Mouse (Mus musculus) spleen, adult 2 months (tissue): ENCODE data around the gene Rpl31. TPM values are rescaled to one million over a fixed set of nuclear protein-coding genes. Genes with fewer than 3 reads are reported as not detected.
A peak's percentile ranks its signal among the peaks of the same experiment; 100 is the strongest.

Source experiments
- DNase-seq, 2 experiments: peaks; one replicate each; pipeline versions ENCODE4 v3.0.0 to v3.0.0-alpha.2; 2012 to 2021; ENCODE audit warnings: low spot score in 2 of 2, low read depth in 1 of 2
- H3K27ac ChIP-seq: fragments of 200-500 bp; 2 replicates; pipeline ENCODE4 v1.5.1; 2012; ENCODE audit warnings: low read length, inconsistent platforms; ENCODE audit not compliant: insufficient read depth
- H3K27me3 ChIP-seq: fragments of 200-500 bp; 2 replicates; pipeline ENCODE4 v1.6.1; 2012; ENCODE audit warnings: mild to moderate bottlenecking, moderate library complexity, low read length, inconsistent platforms; ENCODE audit not compliant: control insufficient read depth, insufficient read depth
- H3K36me3 ChIP-seq: fragments of 200-500 bp; 2 replicates; pipeline ENCODE4 v1.6.1; 2012; ENCODE audit warnings: mild to moderate bottlenecking, low read length, inconsistent platforms; ENCODE audit not compliant: control insufficient read depth, insufficient read depth
- H3K4me1 ChIP-seq: fragments of 200-500 bp; 2 replicates; pipeline ENCODE4 v1.6.1; 2011; ENCODE audit warnings: inconsistent platforms; ENCODE audit not compliant: control insufficient read depth, insufficient read depth, insufficient read length
- H3K4me3 ChIP-seq: fragments of 200-500 bp; 2 replicates; pipeline ENCODE4 v1.5.1; 2011; ENCODE audit warnings: mild to moderate bottlenecking, inconsistent platforms; ENCODE audit not compliant: insufficient read depth, insufficient read length; ENCODE audit errors: extremely low read depth
- CTCF ChIP-seq: fragments of 200-500 bp; IDR thresholded peaks from 2 replicates; pipeline ENCODE4 v1.5.1; 2011; ENCODE audit warnings: mild to moderate bottlenecking, inconsistent platforms; ENCODE audit not compliant: insufficient read depth, insufficient read length, insufficient replicate concordance; ENCODE audit errors: extremely low read depth
- POLR2A ChIP-seq: fragments of 200-500 bp; IDR thresholded peaks from 2 replicates; pipeline ENCODE4 v1.6.1; 2011; ENCODE audit warnings: low read depth, low read length, inconsistent platforms
- WGBS: fragments of 180-500 bp; shearing (Covaris S2); methylation state at CpG from one replicate; pipeline ENCODE4 v1.1.7; 2018; 5-methylcytosine and 5-hydroxymethylcytosine counted together
- polyA plus RNA-seq: library from polyadenylated mRNA; depleted of rRNA; stranded (reverse); fragments of >200 nt; gene quantifications from 2 replicates; pipeline ENCODE4 v1.2.3, GENCODE M21; 2012; rRNA removed

The Rpl31 gene
- polyA plus RNA-seq = 163 and 209 TPM in 2 replicates

GRCm38 (mm10) chr1:39367601-39368266 is at the start of gene Rpl31:
Gene Rpl31 (plus strand): TSS chr1:39367842.
- H3K36me3 ChIP-seq = peaks cover 22% of the 10 kb centered on the region
- DNase-seq = peak; percentile 89 to 96
- TF ChIP-seq CTCF (no peak), POLR2A (peak; percentile 30; the same call in 1 of the 2 replicates)
- WGBS = under 1% methylated on average over 60 of the region's 62 CpGs
- H3K4me3 ChIP-seq = peak within 1 kb of the TSS; percentile 98
- peak within 1 kb of the TSS; percentile 75 for H3K27ac ChIP-seq
- H3K4me1 ChIP-seq = peaks cover 6% of the 10 kb centered on the region; the same call in 1 of the 2 replicates
- no peaks in the 10 kb centered on the region for H3K27me3 ChIP-seq

GRCm38 (mm10) chr1:39317935-39318334 is 49.7 kb upstream of the Rpl31 start:
- H3K27me3 ChIP-seq = no peaks in the 10 kb centered on the region
- H3K4me3 ChIP-seq = no peak overlapping the region
- H3K27ac ChIP-seq = no peak overlapping the region
- DNase-seq = no peak
- TF ChIP-seq CTCF = no peak
- TF ChIP-seq POLR2A = no peak
- 75% methylated on average over 2 of the region's 2 CpGs for WGBS
- H3K4me1 ChIP-seq = 0 out of 2 replicates have a peak, but pooled peaks cover 1% of the 10 kb centered on the region
- no peaks in the 10 kb centered on the region for H3K36me3 ChIP-seq

DNA sequence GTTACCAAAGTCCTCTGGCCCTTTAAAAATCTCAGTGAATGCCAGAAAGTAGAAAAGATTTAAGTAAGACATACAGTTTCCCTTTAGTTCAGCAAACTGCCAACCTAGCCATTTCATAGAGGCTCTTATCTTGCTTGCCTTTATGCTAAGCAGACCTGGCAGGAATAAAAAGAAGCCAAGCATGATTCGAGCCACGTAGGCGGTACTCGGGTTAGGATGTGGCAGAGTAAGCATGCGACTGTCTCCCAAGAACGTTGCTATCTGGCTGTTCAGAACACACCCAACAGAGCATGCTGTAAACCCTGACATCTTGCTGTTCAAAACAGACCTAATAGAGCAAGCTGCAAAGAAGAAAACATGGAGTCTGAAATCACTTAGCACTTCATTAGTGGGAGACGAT is 48.8 kb upstream of the Rpl31 start:
- no peak overlapping the region for H3K4me3 ChIP-seq
- H3K27me3 ChIP-seq = no peaks in the 10 kb centered on the region
- no peak for DNase-seq
- H3K36me3 ChIP-seq = no peaks in the 10 kb centered on the region
- H3K27ac ChIP-seq = no peak overlapping the region
- TF ChIP-seq CTCF (no peak), POLR2A (no peak)
- no peaks in the 10 kb centered on the region for H3K4me1 ChIP-seq
- WGBS = 65% methylated on average over 7 of the region's 7 CpGs

DNA sequence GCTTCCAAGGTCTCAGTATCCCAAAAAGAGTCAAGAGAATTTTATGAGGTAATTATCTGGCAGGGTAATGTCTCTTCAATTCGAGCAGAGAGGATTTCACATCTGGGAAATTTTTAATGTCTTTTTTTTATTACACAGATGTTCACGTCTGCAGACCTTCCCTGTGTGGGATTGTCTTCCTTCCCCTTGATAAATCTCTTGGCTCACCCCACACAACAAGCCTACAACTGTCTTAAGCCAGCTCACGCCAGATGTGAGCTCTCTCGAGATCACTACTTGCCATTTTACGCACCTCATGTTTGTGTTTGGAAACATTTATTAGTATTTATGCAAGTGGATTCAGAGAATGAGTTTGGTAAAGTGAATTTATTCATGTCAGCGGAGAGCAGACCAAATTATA is 45.7 kb upstream of the Rpl31 start:
- Histone ChIP-seq H3K4me3 (no peak overlapping the region), H3K27me3 (no peaks in the 10 kb centered on the region), H3K36me3 (no peaks in the 10 kb centered on the region), H3K4me1 (no peaks in the 10 kb centered on the region), H3K27ac (no peak overlapping the region)
- WGBS = 61% methylated on average over 6 of the region's 6 CpGs
- TF ChIP-seq CTCF = no peak
- no peak for TF ChIP-seq POLR2A
- DNase-seq = no peak

- DNase-seq = no peak
- Histone ChIP-seq H3K4me1 (no peaks in the 10 kb centered on the region), H3K36me3 (no peaks in the 10 kb centered on the region), H3K27ac (no peak overlapping the region), H3K4me3 (no peak overlapping the region), H3K27me3 (no peaks in the 10 kb centered on the region)
- WGBS = 80% methylated on average over 6 of the region's 6 CpGs
- TF ChIP-seq POLR2A (no peak), CTCF (no peak)
Observed at GRCm38 (mm10) chr1:39325228-39325627, 42.4 kb upstream of the Rpl31 start.

GRCm38 (mm10) chr1:39327546-39327945 is 40.1 kb upstream of the Rpl31 start:
- Histone ChIP-seq H3K36me3 (no peaks in the 10 kb centered on the region), H3K4me1 (no peaks in the 10 kb centered on the region), H3K27ac (no peak overlapping the region), H3K4me3 (no peak overlapping the region), H3K27me3 (no peaks in the 10 kb centered on the region)
- TF ChIP-seq POLR2A (no peak), CTCF (no peak)
- WGBS = 88% methylated on average over 7 of the region's 7 CpGs
- DNase-seq = no peak

DNA sequence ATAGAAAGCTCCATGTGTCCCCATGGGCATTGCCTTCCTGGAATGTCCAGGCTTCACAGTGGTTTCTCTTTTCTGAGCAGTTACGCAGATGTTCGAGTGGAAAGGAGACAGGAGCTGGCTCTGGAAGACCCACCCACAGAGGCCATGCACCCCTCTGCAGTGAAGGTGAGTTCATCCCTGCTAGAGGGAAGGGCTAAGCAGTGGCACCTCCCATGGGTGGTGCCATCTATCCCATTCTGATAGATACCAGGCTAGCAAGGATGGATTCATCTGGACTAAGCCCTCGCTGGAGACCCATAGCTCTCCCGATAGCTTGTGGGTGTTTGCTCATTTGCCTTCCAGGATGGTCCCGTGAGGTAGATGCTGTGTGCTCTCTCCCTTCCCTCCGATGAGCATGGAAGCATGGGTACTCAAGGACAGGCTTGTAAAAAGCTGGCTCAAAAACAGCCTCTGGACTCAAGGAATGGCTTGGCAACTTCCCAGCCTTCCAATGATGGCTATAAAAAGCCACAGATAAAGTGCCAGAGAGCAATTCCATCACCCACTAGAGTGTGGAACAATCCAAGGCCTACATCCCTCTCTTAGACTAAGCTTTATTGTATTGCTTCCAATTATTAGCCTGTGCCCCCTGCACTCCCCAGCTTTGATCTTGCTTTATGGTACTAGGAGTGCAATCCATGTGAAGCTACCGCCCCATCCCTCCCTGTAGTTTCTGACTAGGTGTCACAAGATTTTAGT is 36.6 kb upstream of the Rpl31 start:
- WGBS = 87% methylated on average over 7 of the region's 7 CpGs
- no peak for DNase-seq
- Histone ChIP-seq H3K36me3 (no peaks in the 10 kb centered on the region), H3K4me3 (no peak overlapping the region), H3K27ac (no peak overlapping the region), H3K27me3 (no peaks in the 10 kb centered on the region), H3K4me1 (no peaks in the 10 kb centered on the region)
- TF ChIP-seq CTCF = no peak
- no peak for TF ChIP-seq POLR2A
